Mouse (Mus musculus): ENCODE measurements around the gene Rpl13a. TPM values are rescaled to one million over a fixed set of nuclear protein-coding genes. Genes with fewer than 3 reads are reported as not detected.

Rpl13a gene
- polyA plus RNA-seq, 1 experiment, result 1,569 TPM

DNA sequence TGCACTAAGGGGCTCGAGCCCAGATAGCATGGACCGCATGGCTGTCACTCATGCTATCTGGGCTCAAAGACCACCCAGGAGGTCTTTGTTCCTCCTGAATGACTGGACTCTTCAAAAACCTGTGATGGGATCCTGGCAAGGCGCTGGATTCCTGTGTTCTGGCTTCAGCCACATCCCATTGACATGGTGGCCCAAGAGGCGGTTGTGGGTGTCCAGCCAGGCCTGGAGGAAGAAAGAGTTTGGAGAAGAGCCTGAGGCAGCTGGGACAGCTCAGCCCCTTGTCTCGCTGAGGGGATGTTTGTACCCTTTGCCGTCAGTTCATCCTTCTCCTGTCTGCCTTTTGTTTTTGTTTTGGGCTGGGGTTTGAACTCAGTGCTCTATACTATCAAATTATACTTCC is 21.0 kb upstream of the Rpl13a start:
- Histone ChIP-seq H3K4me3 (ENCODE audit: insufficient read depth, low read length) (no peak overlapping the region), H3K27ac (ENCODE audit: insufficient read depth, low read depth, low read length) (no peak overlapping the region), H3K4me1 (ENCODE audit: control insufficient read depth, insufficient read depth, low read length) (peaks cover 15% of the 10 kb centered on the region)
- no peak for TF ChIP-seq CTCF (IDR thresholded peaks at IDR 0.05; ENCODE audit: low read depth, low read length)
- TF ChIP-seq POLR2A (IDR thresholded peaks at IDR 0.05; ENCODE audit: borderline replicate concordance, low read depth, low read length), result no peak

DNA sequence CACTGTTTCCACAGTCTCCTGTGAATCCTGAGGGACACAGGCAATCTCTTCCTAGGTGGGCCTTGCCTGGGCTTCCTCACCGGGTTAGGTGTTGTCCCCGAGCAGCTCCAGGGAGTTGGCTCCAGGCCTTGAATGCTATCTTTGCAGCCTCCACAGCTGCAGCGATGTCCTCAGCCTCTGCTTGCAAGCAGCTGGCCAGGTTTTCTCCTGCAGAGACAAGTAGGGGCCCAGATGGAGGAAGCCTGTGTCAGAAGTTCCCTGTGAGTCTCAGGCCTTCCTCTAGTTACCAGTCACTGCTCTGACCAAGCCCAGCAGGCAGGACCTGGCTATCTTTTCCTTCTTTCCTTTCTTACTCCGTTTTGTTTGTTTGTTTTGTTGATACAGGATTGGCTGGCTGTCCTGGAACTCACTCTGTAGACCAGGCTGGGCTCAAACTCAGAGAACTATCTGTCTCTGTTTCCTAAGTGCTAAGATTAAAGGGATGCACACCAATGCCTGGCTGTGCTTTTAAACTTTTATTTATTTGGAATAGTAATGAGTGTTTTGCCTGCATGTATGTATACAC is 20.1 kb upstream of the Rpl13a start:
- no peak overlapping the region for H3K27ac ChIP-seq (ENCODE audit: insufficient read depth, low read depth, low read length)
- TF ChIP-seq POLR2A (IDR thresholded peaks at IDR 0.05; ENCODE audit: borderline replicate concordance, low read depth, low read length), result no peak
- TF ChIP-seq CTCF (IDR thresholded peaks at IDR 0.05; ENCODE audit: low read depth, low read length), result no peak
- no peak overlapping the region for H3K4me3 ChIP-seq (ENCODE audit: insufficient read depth, low read length)

DNA sequence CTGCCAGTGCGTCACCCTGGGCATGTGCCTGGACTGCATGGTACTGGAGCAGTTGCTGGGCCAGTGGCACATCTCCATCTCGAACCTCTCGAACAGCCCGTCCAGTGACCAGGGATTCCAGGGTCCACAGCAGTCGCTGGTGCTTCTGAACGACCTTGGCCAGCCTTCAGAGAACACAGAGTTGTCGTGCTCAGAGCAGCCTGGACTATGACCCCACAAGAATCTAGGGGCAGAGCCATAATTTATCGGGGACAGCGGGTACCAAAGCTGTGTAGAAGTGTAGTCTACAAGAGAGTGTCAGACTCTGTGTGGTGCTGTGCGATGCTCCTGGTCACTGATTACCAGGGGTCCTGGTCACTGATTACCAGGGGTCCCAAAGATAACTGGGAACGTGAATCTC is 19.3 kb upstream of the Rpl13a start:
- Histone ChIP-seq H3K4me1 (ENCODE audit: control insufficient read depth, insufficient read depth, low read length) (peaks cover 15% of the 10 kb centered on the region), H3K27ac (ENCODE audit: insufficient read depth, low read depth, low read length) (no peak overlapping the region)
- no peak for TF ChIP-seq POLR2A (IDR thresholded peaks at IDR 0.05; ENCODE audit: borderline replicate concordance, low read depth, low read length)
- TF ChIP-seq CTCF (IDR thresholded peaks at IDR 0.05; ENCODE audit: low read depth, low read length), result no peak

More for the DNA sequence above, 20.1 kb upstream of the Rpl13a start:
- H3K4me1 ChIP-seq (ENCODE audit: control insufficient read depth, insufficient read depth, low read length), result peaks cover 15% of the 10 kb centered on the region

DNA sequence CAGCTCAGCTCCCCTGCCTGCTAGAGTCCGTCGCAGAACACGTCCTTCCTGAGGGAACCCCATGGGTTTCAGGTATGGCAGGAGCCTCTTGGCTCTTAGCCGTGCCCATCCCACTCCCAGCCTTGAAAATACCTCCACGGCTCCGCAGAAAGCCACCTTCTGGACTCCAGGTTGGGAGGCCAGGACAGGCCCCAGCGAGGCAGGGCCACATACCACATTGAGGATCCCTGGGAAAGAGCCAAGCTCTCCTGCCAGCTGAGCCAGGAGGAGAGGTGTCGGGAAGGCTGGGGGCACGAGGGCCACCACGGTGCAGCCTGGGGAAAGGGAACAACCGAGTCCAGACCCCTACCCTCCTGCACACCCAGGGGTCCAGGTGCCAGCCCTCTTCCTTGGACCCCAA is 18.7 kb upstream of the Rpl13a start:
- no peak for TF ChIP-seq POLR2A (IDR thresholded peaks at IDR 0.05; ENCODE audit: borderline replicate concordance, low read depth, low read length)
- TF ChIP-seq CTCF (IDR thresholded peaks at IDR 0.05; ENCODE audit: low read depth, low read length), result no peak
- Histone ChIP-seq H3K4me1 (ENCODE audit: control insufficient read depth, insufficient read depth, low read length) (peaks cover 15% of the 10 kb centered on the region), H3K4me3 (ENCODE audit: insufficient read depth, low read length) (no peak overlapping the region), H3K27ac (ENCODE audit: insufficient read depth, low read depth, low read length) (no peak overlapping the region)

More for the DNA sequence above, 19.3 kb upstream of the Rpl13a start:
- H3K4me3 ChIP-seq (ENCODE audit: insufficient read depth, low read length), result no peak overlapping the region

DNA sequence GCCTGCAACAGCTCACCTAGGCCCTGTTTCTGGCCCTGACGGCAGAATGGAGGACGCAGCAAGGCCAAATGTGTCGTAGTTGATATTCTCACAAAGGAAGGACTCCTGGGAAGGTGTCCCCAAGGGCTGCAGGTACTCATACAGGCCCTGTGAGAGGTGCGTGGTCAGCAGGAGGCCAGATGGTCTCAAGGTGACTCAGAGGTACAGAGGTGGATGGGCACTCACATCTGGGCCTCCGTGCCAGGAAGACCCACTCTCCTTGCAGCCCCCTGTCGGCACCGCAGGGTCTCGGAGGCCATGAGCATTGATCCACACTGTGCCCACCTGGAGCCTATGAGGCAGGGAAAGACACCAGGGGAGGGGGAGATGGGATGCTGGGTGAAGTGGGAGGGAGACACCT is 16.9 kb upstream of the Rpl13a start:
- TF ChIP-seq POLR2A (IDR thresholded peaks at IDR 0.05; ENCODE audit: borderline replicate concordance, low read depth, low read length) (no peak), CTCF (IDR thresholded peaks at IDR 0.05; ENCODE audit: low read depth, low read length) (no peak)
- Histone ChIP-seq H3K4me1 (ENCODE audit: control insufficient read depth, insufficient read depth, low read length) (peaks cover 13% of the 10 kb centered on the region), H3K4me3 (ENCODE audit: insufficient read depth, low read length) (no peak overlapping the region), H3K27ac (ENCODE audit: insufficient read depth, low read depth, low read length) (no peak overlapping the region)

DNA sequence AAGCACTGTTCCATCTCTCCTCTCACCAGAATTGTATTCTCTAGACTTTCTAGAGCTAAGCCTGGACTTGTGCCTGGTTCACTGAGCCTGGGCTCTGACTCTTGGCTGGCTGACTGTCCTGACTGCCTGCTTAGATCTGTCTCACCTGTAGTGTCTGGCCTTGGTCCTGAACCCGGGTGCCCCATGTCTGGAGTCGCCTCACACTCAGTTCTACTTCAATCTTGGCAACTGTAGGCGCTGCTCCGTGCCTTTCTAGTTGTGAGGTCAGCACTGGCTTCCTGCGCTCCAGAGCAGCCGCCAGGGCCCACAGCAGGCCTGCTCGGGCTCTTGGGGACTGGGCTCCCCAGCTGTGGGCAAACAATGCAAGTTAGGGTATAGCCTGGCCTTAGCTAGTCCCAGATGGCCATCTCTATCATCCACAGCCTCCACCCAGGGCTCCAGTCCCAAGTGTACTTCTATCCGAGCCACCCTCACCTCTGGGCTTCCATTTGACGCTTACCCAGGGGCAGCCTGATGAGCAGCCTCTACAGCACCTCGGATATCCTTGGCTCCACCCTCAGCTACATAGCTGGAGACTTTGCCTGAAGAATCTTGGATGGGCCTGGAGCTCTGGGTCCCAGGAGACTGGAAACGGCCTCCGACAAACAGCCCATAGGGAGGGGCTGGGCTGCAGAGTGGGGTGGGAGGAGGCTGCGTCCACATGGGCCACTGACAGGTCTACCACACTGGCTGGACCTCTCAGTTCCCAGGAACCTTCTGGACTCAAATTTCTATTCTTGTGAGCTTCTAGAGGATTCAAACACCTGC is 16.0 kb upstream of the Rpl13a start:
- TF ChIP-seq CTCF (IDR thresholded peaks at IDR 0.05; ENCODE audit: low read depth, low read length), result no peak
- no peak for TF ChIP-seq POLR2A (IDR thresholded peaks at IDR 0.05; ENCODE audit: borderline replicate concordance, low read depth, low read length)
- Histone ChIP-seq H3K27ac (ENCODE audit: insufficient read depth, low read depth, low read length) (no peak overlapping the region), H3K4me1 (ENCODE audit: control insufficient read depth, insufficient read depth, low read length) (peaks cover 8% of the 10 kb centered on the region), H3K4me3 (ENCODE audit: insufficient read depth, low read length) (no peak overlapping the region)

DNA sequence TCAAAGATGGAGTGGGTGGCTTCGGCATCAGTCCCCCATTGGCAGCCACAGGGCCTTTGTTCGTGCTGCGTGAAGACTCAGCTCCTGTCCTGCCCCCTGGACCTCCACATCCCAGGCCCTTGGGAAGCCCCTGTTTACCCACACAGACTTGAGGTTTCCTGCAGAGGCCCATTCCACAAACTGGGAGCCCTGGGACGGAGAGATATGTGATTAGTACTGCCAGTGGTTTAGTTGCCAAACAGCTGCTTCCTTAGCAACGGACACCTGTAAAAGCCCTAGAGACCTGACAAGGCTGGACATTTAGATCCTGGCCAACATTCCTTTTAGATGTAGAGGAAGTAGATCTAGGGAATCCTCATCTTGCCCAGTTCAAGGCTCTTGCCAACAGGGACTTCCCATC is 13.4 kb upstream of the Rpl13a start:
- no peak overlapping the region for H3K27ac ChIP-seq (ENCODE audit: insufficient read depth, low read depth, low read length)
- H3K4me1 ChIP-seq (ENCODE audit: control insufficient read depth, insufficient read depth, low read length), result peaks cover 8% of the 10 kb centered on the region
- H3K4me3 ChIP-seq (ENCODE audit: insufficient read depth, low read length), result no peak overlapping the region
- no peak for TF ChIP-seq CTCF (IDR thresholded peaks at IDR 0.05; ENCODE audit: low read depth, low read length)
- TF ChIP-seq POLR2A (IDR thresholded peaks at IDR 0.05; ENCODE audit: borderline replicate concordance, low read depth, low read length), result no peak

DNA sequence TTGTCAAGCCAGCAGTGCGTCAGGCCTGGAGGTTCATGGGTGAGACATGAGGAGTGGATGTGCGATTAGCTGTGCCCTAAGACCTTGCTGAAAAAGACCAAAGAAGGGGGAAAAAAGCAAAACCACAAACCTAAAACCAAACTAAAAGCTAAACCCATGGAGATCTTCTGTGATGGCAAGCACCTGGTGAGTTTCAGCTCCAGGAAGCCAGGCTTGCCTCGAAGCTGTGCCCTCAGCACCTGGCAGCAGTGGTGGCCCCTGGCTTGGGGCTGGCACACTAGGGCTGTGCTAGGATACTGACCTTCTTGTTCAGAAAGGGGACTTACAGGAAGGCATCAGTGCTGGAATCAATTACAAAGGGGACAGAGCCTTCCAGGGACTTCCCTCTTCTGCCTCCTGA is 12.8 kb upstream of the Rpl13a start:
- TF ChIP-seq POLR2A (IDR thresholded peaks at IDR 0.05; ENCODE audit: borderline replicate concordance, low read depth, low read length), result no peak
- TF ChIP-seq CTCF (IDR thresholded peaks at IDR 0.05; ENCODE audit: low read depth, low read length), result no peak
- H3K27ac ChIP-seq (ENCODE audit: insufficient read depth, low read depth, low read length), result no peak overlapping the region
- H3K4me1 ChIP-seq (ENCODE audit: control insufficient read depth, insufficient read depth, low read length), result peaks cover 8% of the 10 kb centered on the region

DNA sequence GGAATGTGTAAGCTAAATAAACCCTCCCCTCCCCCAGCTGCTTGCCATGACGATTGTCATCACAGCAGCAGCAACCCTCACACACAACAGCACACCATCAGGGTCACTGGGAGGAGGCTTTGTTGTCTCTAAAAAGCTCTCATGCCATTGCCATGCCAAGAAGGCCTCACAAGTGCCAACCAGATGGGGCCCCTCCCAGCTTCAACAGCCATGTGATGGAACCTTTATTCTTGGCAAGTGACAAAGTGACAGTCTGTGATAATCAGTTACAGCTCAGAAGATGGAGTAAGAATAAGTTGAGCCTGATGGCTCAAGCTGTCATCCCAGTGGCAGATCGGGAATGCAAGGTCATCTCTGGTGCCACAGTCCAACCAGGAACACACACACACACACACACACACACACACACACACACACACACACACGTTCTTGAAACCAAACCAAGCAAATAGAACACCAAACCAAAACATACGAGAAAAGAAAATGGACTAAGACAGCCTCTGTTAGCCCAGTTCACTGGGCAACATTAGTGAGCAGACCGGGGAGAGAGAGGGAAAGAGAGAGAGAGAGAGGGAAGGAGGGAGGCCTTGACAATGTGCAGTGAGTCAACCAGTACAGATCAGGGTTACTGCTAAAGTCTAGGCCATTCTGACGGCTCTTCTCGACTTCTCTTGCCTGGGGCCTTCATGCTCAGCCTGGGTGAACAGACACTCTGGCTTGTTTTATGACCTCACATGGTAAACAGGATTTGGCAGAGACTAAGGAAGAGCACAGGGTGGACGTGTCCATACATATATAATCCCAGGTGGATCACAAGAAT is 11.6 kb upstream of the Rpl13a start:
- TF ChIP-seq POLR2A (IDR thresholded peaks at IDR 0.05; ENCODE audit: borderline replicate concordance, low read depth, low read length) (no peak), CTCF (IDR thresholded peaks at IDR 0.05; ENCODE audit: low read depth, low read length) (no peak)
- Histone ChIP-seq H3K4me3 (ENCODE audit: insufficient read depth, low read length) (no peak overlapping the region), H3K27ac (ENCODE audit: insufficient read depth, low read depth, low read length) (no peak overlapping the region), H3K4me1 (ENCODE audit: control insufficient read depth, insufficient read depth, low read length) (peaks cover 8% of the 10 kb centered on the region)

More for the DNA sequence above, 12.8 kb upstream of the Rpl13a start:
- no peak overlapping the region for H3K4me3 ChIP-seq (ENCODE audit: insufficient read depth, low read length)

Measured in bone marrow macrophage, adult 2 months (primary cell).